Mouse (Mus musculus) embryonic fibroblast, embryonic 13.5 days (primary cell): ENCODE results near the gene Dalrd3.

Experiments
- CTCF ChIP-seq: IDR thresholded peaks from 2 replicates; pipeline ENCODE4 v1.5.1; 2011; ENCODE audit warnings: mild to moderate bottlenecking, control low read depth, low read length, moderate library complexity, borderline replicate concordance; ENCODE audit not compliant: insufficient read depth
- POLR2A ChIP-seq: IDR thresholded peaks from 2 replicates; pipeline ENCODE4 v1.6.1; 2011; ENCODE audit warnings: low read depth, mild to moderate bottlenecking, control low read depth, low read length, moderate library complexity

GRCm38 (mm10) chr9:108600011-108600410 is 30.3 kb downstream of the Dalrd3 start:
- TF ChIP-seq CTCF (no peak), POLR2A (no peak)
